Mouse (Mus musculus) T-helper 2 cell (primary cell): ENCODE data around the gene Gm9936.

Experiments used
- in situ Hi-C: fragments of 300-600 bp; cut with MboI, MseI; formaldehyde crosslinking; loops from one replicate; pipeline ENCODE4 v1.15.1; 2025; ENCODE audit warnings: high pct_unique_total_duplicates

Gene Gm9936

DNA sequence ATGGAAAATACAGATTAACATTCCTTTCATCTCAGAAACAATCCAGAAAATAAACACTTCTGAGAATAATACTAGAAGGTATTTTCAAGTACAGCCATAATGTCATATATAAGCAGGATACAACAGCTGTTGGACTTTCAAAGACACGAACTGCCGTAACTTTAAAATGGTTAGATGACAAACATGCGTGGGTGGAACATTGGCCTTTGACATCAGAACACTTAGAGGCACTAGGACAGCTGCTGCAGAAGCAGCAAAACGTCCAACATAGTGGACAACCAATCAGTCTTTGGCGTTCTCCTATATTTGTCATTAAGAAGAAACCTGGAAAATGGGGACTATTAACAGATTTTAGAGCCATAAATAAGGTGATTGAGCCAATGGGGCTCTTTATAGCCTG, 18.0 kb downstream of the Gm9936 start:
- in situ Hi-C loops: loop anchor here (10.0 kb wide), 1 partner anchor 264 kb away; no protein-coding TSS in a partner anchor

DNA sequence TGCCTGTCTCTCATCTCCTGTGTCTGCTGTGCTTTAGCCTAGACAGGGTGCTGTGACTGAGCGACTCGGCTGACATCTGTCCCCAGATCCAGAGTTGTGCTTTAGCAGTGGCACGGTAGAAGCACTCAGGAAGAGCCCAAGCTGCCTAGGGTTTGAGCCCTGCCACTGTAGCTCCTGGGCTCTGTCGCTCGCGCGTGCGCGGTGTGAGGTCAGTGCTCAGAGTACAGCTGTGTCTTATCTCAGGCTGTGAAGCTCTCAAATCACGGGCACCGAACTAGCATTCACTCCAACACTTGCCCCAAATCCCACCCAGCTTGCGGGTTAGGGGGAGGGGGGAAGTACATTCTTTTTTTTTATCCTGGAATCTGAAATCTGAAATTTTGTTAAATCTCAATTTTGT, 21.6 kb downstream of the Gm9936 start:
- in situ Hi-C loops: no loop called here

DNA sequence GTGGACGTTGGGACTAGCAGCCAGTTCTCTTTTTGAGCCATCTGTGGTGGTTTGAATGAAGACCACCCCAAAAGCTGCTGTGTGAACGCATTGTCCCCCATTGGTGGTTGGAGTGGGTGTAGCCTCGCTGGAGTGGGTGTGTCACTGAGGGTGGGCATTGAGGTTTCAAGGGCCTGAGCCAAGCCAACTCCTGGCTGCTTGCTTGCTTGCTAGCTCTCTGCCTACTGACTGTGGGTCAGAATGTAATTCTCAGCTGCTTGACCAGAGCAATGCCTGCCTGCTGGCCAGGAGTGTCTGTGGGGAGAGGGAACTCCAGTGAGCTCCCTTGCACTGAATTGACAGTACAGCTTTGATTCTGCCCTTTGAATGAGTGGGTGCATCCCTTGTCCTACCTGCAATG, 28.7 kb downstream of the Gm9936 start:
- in situ Hi-C loops: no loop called here

DNA sequence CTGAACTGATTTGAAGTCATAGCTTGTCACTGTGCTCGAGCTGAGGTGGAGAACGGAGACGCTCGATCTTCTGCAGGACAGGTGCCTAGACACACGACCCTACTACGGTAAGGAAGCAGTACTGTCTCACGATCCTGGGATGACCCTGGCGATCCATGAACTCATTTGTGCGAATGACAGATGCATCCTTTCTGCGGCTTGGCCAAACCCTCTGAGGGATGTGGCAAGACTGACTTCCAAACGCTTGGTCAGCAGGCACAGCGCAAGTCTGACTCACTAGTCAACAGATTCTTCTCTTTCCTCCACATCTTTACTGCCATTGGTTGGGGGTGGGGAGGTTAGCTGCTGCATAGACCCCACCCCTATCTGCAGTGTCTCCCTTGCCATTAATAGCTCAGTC, 31.1 kb downstream of the Gm9936 start:
- in situ Hi-C loops: no loop called here

DNA sequence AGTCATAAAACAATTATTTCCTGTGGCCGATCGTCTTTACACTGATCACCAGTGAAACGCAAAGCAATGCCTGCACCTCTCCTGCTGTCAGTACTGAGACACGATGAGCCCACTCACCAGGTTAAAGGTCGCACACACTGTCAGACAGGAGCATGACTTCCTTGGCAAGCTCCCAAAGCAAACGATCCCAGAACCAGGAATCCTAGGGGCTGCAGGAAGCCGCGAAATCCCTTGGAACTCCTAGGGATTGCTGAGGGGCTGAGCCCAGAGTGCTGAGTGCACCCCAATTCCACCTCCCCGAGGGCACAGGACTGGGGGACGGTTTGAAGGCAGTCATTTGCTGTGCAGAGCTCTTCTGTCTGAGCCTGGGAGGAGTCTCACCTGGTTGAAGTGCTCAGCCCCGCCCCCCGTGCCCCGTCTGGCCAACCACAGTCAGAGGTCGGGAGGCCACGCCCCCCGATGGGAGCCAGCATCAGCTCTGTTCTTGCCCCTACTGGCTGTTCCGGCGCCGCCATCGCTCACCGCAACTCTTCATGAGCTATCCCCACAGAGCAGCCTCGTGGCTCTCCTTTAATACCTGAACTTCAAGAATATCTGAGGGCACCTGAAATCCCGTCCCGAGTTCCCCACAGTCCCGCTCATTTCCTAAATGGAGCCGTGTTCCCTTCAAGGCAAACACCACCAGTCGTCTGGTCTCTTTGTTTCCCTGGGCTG, 32.3 kb downstream of the Gm9936 start:
- in situ Hi-C loops: no loop called here

DNA sequence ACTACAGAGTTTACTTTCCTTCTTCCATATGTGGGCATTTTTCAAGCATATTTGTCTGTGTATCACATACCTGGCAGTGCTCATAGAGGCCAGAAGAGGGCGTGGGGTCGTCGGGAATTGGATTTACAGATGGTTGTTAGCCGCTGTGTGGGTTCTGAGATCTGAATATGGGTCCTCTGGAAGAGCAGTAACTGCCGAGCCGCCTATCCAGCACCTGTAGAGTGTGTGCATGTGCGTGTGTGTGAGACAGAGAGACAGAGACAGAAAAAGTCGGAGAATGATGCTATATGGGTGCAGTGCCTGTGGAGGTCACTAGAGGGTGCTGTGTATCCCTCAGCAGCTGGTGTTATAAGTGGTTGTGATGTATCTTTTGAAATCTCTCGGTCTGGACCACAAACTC, 34.3 kb downstream of the Gm9936 start:
- in situ Hi-C loops: no loop called here

DNA sequence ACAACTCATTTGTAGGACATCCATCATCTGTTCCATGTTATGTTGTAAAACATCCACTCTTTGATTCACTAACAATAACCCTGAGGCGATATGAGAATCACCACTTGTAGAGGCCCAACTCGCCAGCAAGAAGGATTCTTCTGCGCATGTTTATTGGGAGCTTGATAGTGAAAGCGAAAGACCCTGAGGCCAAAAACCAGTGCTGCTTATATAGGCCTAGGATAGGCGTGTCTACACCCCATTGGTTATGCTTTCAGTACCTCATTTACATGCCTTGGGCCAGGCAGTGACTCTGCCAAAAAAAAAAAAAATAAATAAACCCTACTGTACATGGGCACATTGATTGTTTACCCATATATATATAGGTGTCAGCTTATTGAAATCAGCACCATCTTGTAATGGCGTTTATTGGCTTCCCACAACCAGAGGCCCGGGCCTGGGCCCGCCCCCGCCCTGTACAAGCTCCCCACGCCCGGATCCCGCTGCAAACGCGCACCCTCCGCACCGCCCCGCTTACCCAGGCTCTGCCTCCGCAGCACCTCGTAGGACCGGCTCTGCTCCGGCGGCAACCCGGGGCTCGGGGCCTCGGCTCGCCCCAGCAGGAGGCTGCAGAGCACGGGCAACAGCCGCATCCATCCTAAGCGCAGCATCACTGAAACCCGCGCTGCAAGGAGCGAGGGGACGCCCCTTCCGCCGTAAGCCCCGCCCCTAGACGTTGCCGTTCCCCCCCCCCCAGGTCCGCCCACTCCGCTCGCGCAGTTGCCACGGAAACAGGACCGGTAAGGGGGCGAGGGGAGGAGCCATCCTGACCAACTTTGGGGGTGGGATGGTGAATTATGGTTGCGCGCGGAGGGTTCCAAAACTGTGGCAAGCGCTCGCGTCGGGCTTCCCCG, 35.4 kb downstream of the Gm9936 start, which contains the start of gene 1500011B03Rik:
1500011B03Rik (minus strand) TSS at position 673 of the 893 bp plus-strand sequence.
- in situ Hi-C loops: no loop called here

DNA sequence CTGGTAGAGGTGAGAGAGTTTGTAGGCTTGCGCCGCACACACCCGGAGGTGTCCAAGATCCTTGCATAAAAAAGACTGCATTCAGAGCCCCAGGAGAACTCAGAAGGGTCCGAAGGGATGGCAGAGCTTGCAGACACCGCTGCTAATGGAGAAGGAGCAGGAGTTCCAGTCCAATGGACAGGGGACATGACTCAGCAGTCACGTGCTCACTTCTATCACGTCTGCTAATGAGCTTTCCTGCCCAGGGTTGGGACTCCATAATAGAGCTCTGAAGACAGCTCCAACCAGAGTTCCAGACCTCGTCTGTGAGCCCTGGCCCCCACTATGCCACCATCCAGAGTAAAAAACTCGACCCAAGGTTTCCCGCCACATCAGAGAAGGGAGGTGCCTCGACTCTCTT, 40.4 kb downstream of the Gm9936 start:
- in situ Hi-C loops: no loop called here

DNA sequence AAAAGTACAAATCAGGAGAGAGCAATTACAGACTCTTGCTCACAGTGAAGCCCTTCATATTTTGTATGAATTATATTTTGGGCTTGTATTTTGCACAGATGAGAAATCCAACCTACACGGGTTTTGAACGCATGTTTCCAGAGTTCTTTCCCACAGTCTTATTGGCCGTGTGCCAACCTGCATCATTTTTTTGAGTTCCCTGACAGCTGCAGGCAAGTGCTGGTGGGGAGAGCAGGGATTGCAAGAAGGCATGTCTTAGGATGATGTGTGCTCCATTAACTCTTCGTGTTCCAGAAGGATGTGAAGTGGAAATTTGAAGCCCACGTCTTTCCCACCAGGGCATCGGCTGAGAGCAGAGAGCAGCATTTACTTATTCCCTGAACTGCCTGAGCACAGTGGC, 41.9 kb downstream of the Gm9936 start:
- in situ Hi-C loops: no loop called here

DNA sequence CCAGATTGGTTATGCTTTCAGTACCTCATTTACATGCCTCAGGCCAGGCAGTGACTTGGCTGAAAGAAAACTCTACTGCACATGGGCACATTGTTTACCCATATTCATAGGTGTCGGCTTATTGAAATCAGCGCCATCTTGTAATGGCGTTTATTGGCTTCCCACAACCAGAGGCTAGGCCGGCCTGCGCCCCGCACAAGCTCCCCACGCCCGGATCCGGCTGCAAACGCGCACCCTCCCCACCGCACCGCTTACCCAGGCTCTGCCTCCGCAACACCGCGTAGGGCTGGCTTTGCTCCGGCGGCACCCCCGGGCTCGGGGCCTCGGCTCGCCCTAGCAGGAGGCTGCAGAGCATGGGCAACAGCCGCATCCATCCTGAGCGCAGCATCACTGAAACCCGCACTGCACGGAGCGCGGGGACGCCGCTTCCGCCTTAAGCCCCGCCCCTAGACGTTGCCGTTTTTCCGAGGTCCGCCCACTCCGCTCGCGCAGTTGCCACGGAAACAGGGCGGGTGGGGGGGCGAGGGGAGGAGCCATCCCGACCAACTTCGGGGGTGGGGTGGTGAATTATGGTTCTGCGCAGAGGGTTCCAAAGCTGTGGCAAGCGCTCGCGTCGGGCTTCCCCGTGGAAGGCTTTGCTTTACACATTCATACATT, 44.8 kb downstream of the Gm9936 start:
- in situ Hi-C loops: no loop called here

DNA sequence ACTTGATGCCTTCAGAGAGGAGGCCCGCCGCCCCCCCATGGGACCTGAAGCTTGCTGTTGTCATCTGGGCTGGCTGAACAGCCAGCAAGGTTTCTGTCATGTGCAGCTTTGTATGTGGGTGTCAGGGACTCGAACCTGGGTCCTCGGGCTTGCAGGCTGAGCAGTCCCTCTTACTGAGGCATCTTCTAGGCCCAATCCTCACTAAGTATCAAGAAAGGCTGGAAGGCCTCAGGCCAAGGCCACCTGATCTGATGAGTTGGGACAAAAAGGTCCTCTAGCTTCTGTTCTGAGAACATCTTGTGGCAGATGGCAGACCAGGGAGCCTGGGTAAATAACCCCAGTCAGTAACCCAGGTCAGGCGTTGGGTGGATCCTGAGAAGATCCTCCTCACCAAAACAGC, 48.7 kb downstream of the Gm9936 start:
- in situ Hi-C loops: no loop called here

DNA sequence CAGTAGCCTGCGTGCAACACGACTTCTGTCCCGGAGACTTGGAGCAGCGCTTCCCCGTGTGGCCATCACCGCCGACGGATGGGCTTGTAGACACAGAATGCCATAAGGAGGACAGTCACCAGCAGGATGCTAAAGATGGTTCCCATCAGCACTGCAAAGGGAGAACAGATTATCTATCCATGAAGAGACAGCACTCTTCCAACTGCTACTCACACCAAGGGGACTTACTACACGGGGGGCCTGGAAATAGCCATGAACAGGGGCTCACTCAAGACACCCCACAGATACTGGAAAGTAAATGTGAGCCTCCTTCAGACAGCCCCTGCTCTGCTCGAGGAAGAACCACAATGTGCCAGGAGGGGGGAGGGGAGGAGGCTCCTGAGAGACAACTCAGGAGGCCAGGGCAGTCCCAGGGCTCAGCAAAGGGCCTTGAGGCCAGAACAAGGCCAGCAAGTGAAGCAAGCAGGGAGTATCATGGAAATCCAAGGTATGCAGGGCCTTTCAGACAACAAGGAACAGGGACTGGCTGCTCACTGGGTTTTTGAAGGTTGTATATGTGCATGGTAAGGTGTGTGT, 49.2 kb downstream of the Gm9936 start:
- in situ Hi-C loops: no loop called here

DNA sequence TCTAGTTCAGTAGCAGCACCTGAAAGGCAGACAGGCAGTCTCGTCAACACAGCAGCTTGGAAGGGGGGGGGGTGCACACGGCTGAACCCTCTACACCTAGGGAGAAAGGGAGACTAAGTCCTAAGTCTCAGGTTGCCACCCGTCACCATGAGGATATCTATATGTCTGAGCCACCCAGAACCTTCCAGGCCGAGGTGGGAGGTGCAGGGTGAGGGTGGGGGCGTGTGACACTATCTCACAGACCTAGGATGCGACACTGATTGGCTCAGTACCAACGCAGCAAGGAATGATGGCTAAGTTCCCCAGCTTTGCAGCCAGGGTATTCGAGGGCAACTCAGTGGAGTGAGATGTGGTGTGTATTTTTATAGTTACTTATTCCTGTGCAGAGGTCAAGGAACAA, 50.1 kb downstream of the Gm9936 start:
- in situ Hi-C loops: no loop called here

DNA sequence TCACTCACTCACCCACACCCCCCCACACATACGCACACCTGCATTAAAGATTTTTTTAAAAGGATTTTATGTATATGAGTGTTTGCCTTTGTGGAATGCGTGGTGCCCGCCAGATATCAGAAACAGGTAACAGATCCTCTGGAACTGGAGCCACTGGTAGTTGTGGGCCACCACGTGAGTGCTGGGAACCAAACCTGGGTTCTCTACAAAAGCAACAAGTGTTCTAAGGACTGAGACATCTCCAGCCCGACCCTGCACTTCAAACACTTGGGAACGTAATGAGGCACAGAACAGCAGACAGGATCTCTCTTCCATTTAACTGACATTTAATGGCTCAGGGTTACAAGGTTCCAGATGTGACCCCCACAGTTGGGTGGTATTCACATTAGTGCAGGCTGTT, 50.6 kb downstream of the Gm9936 start:
- in situ Hi-C loops: no loop called here

DNA sequence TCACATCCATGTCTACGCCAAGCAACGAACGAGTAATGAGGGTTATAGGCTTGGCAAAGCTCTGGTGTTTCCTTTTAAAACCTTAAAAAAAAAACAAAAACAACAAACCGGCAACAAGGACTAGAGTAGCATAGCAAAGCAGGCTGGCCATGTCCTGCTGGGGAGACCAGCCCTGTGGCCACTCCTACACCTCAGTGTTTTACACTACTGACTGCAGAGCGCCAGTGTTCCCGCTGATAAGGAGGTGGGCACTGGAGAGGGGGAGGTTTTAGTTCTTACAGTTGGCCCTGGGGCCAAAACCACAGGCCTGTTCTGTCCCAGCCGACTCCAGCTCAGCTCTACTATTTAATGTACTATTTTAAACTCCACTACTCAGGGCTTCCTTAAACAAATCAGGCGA, 51.0 kb downstream of the Gm9936 start:
- in situ Hi-C loops: no loop called here

DNA sequence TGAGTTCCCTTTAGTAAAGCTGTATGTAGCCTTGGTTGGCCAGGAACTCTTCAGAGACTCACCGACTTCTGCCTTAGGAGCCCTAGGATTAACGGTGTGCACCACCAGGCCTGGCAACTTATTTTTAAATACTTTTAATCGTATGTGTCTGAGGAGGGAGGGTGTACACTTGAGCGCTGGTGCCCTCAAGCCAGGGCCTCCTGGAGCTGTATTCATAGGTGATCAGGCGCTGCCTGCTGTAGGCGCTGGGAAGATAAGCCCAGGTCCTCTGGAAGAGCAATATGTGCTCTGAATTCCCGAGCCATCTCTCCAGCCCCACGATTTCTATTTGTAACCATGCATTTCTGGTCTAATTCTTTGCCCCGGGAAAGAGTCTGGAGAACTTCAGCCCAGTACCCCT, 51.4 kb downstream of the Gm9936 start:
- in situ Hi-C loops: no loop called here

DNA sequence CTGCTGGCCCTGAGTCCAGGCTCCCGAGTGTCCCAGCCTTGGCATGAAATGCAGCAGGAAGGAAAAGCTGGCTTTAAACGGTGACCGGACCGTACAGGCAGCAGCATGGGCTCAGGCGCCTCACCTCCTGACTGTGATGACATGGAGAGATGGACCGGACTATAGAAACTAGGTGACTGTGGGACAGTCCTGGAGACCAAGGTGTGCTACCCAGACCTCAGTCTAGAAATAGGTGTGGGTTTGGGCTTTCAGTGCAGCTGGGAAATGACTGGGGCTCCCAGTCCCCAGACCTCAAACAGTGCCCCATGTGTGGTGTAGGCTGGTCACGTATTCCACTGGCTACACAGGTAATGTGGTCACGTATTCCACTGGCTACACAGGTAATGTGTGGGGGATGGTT, 51.8 kb downstream of the Gm9936 start:
- in situ Hi-C loops: no loop called here
